Comparison of ENCODE assay signal across 20 mouse cellular contexts in the genomic region with DNA sequence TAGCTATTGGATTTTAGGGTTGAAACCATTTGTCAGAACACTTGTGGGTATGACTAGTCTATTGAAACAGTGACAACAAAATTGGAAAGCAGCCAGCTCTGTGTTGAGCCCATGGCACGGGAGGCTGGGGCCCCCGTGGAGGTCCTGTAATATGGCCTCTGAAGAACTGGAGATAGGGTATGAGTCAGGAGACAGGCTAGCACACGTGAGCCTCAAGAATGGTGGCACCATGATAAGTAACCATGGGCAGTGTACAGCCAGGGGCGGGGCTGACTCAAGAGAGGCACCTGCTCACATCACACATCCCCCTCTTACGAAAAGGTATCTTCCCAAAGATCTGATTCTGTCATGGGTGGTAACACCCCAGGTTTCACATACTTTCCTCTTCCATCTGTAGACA. TPM values are rescaled to one million over a fixed set of nuclear protein-coding genes. Genes with fewer than 3 reads are reported as not detected.
DNase-seq lines count a peak whose midpoint lies in the region; ATAC-seq and TF ChIP-seq lines count a peak whose summit lies in the region.
"Had no signal": no experiment of that assay in that cellular context is flagged by ENCODE, and none has a peak within 500 bp of the region (broad histone marks: within the 10 kb centered on the region; RNA-seq: fewer than 3 reads in every experiment).

No protein-coding gene starts in this region.

- no peaks in the 10 kb centered on the region for H3K27me3 ChIP-seq in heart, embryonic 15.5 days
- no peaks in the 10 kb centered on the region for H3K27me3 ChIP-seq in lung, embryonic 14.5 days (ENCODE audit: insufficient read depth, low read length)
- H3K27me3 ChIP-seq in intestine, postnatal 0 days (replicated peaks; ENCODE audit: control insufficient read depth, insufficient read depth, low read length), result no peaks in the 10 kb centered on the region
- H3K27me3 ChIP-seq in stomach, postnatal 0 days (ENCODE audit: control insufficient read depth, insufficient read depth, low read length), result no peaks in the 10 kb centered on the region
- H3K27me3 ChIP-seq: heart, embryonic 12.5 days had no signal

- 50% methylated on average over 5 of the region's 5 CpGs for WGBS in heart, embryonic 15.5 days
- 61% methylated on average over 5 of the region's 5 CpGs for WGBS in lung, embryonic 14.5 days
- 40% methylated on average over 5 of the region's 5 CpGs for WGBS in intestine, postnatal 0 days
- WGBS in stomach, postnatal 0 days, result 41% methylated on average over 5 of the region's 5 CpGs

- peaks cover 13% of the 10 kb centered on the region for H3K4me1 ChIP-seq in heart, embryonic 15.5 days (replicated peaks)
- H3K4me1 ChIP-seq in lung, embryonic 14.5 days (ENCODE audit: insufficient read depth), result no peaks in the 10 kb centered on the region
- H3K4me1 ChIP-seq in intestine, postnatal 0 days (replicated peaks; ENCODE audit: control insufficient read depth, insufficient read depth, low read length), result no peaks in the 10 kb centered on the region
- H3K4me1 ChIP-seq in stomach, postnatal 0 days (replicated peaks; ENCODE audit: control insufficient read depth, insufficient read depth), result no peaks in the 10 kb centered on the region
- H3K4me1 ChIP-seq: embryonic facial prominence, embryonic 10.5 days; midbrain, embryonic 12.5 days had no signal

- ATAC-seq in heart, embryonic 15.5 days (replicated peaks; ENCODE audit: insufficient number of reproducible peaks, insufficient read depth, low FRiP score, low read depth), result 0 out of 2 replicates have a peak, but pooled peaks have one; percentile 31
- no peak for ATAC-seq in lung, embryonic 14.5 days (ENCODE audit: insufficient read depth)
- ATAC-seq in intestine, postnatal 0 days, result peak; percentile 60
- peak; percentile 93 for ATAC-seq in stomach, postnatal 0 days (ENCODE audit: low FRiP score, low TSS enrichment)
- ATAC-seq in megakaryocyte progenitor cell, adult 5-6 weeks (replicated peaks; ENCODE audit: poor library complexity), result no peak
- ATAC-seq: forebrain, embryonic 16.5 days had no signal

- no peak overlapping the region for H3K4me3 ChIP-seq in heart, embryonic 15.5 days
- H3K4me3 ChIP-seq in lung, embryonic 14.5 days (ENCODE audit: low read depth, low read length), result no peak overlapping the region
- H3K4me3 ChIP-seq in intestine, postnatal 0 days (ENCODE audit: low read depth, low read length), result no peak overlapping the region
- H3K4me3 ChIP-seq in stomach, postnatal 0 days (ENCODE audit: low read depth, low read length), result no peak overlapping the region
- H3K4me3 ChIP-seq: embryonic facial prominence, embryonic 10.5 days; heart, embryonic 12.5 days; left cerebral cortex, adult 2 months; midbrain, embryonic 12.5 days had no signal

- H3K4me2 ChIP-seq in heart, embryonic 15.5 days, result no peak overlapping the region
- no peak overlapping the region for H3K4me2 ChIP-seq in lung, embryonic 14.5 days
- no peak overlapping the region for H3K4me2 ChIP-seq in intestine, postnatal 0 days (replicated peaks; ENCODE audit: low read depth)
- H3K4me2 ChIP-seq in stomach, postnatal 0 days (replicated peaks; ENCODE audit: low read depth), result no peak overlapping the region
- H3K4me2 ChIP-seq: heart, embryonic 12.5 days; midbrain, embryonic 12.5 days had no signal

- no peaks in the 10 kb centered on the region for H3K9me3 ChIP-seq in heart, embryonic 15.5 days (replicated peaks)
- H3K9me3 ChIP-seq in lung, embryonic 14.5 days (ENCODE audit: low read depth, low read length), result no peaks in the 10 kb centered on the region; the same call in 1 of the 2 replicates
- no peaks in the 10 kb centered on the region for H3K9me3 ChIP-seq in intestine, postnatal 0 days (ENCODE audit: control insufficient read depth)
- no peaks in the 10 kb centered on the region for H3K9me3 ChIP-seq in stomach, postnatal 0 days (ENCODE audit: control insufficient read depth, low read length)
- H3K9me3 ChIP-seq: embryonic facial prominence, embryonic 10.5 days; midbrain, embryonic 12.5 days had no signal

- DNase-seq in heart, postnatal 36 days, result no peak
- peak; percentile 13 for DNase-seq in lung, embryonic 14.5 days
- no peak for DNase-seq in lung, postnatal 25 days (ENCODE audit: low spot score)
- DNase-seq in stomach, postnatal 0 days (ENCODE audit: low spot score), result peak; percentile 50
- DNase-seq: adrenal gland, postnatal 25 days; cerebellum, adult 11 months; gastrocnemius, postnatal 36 days; kidney, adult 8-10 months; kidney, postnatal 10 days had no signal

- no peak overlapping the region for H3K9ac ChIP-seq in heart, embryonic 15.5 days
- H3K9ac ChIP-seq in lung, embryonic 14.5 days, result no peak overlapping the region
- no peak overlapping the region for H3K9ac ChIP-seq in intestine, postnatal 0 days (ENCODE audit: low read depth, low read length)
- no peak overlapping the region for H3K9ac ChIP-seq in stomach, postnatal 0 days (ENCODE audit: low read length)
- H3K9ac ChIP-seq: heart, embryonic 12.5 days; midbrain, embryonic 12.5 days had no signal

- intact Hi-C loops in heart, postnatal 36 days (cut with DNase I), result no loop called here

- H3K27ac ChIP-seq in heart, embryonic 15.5 days, result no peak overlapping the region
- H3K27ac ChIP-seq in lung, embryonic 14.5 days (ENCODE audit: low read depth), result no peak overlapping the region
- H3K27ac ChIP-seq in intestine, postnatal 0 days (ENCODE audit: low read depth, low read length), result peak overlapping the region; percentile 36; the same call in 1 of the 2 replicates
- H3K27ac ChIP-seq in stomach, postnatal 0 days (replicated peaks), result peak overlapping the region; percentile 31; the same call in 1 of the 2 replicates
- H3K27ac ChIP-seq: embryonic facial prominence, embryonic 10.5 days; left cerebral cortex, adult 2 months; macrophage; midbrain, embryonic 12.5 days had no signal

- TF ChIP-seq CTCF in lung, embryonic 14.5 days (IDR thresholded peaks at IDR 0.05; ENCODE audit: low read depth), result no peak
- no peak for TF ChIP-seq CTCF in intestine, postnatal 0 days (IDR thresholded peaks at IDR 0.05; ENCODE audit: low read depth)
- TF ChIP-seq CTCF in stomach, postnatal 0 days (IDR thresholded peaks at IDR 0.05; ENCODE audit: low read depth), result no peak

- 0 out of 2 replicates have a peak, but pooled peaks cover 6% of the 10 kb centered on the region for H3K36me3 ChIP-seq in heart, embryonic 15.5 days
- no peaks in the 10 kb centered on the region for H3K36me3 ChIP-seq in lung, embryonic 14.5 days (ENCODE audit: insufficient read depth)
- peaks cover 20% of the 10 kb centered on the region; the same call in 1 of the 2 replicates for H3K36me3 ChIP-seq in intestine, postnatal 0 days (ENCODE audit: control insufficient read depth, insufficient read depth)
- no peaks in the 10 kb centered on the region for H3K36me3 ChIP-seq in stomach, postnatal 0 days (ENCODE audit: control insufficient read depth, insufficient read depth, low read length)
- H3K36me3 ChIP-seq: embryonic facial prominence, embryonic 10.5 days; heart, embryonic 12.5 days; midbrain, embryonic 12.5 days had no signal

- TF ChIP-seq EP300 in stomach, postnatal 0 days (optimal IDR thresholded peaks at IDR 0.05), result no peak

RNA-seq across cellular contexts. Expression of gene Cdpf1, which starts 24.8 kb away (rescaled TPM):
- 40.9 and 47.9 TPM in 2 replicates for polyA plus RNA-seq in heart, embryonic 15.5 days (2015; fragmentation: Nextera tagmentation; extraction: Ambion mirVana)
- total RNA-seq in heart, postnatal 36 days (2021), result 10 to 100 TPM; 35.6 to 41.4 TPM
- polyA plus RNA-seq in lung, embryonic 14.5 days (2014; fragmentation: Nextera tagmentation; extraction: Ambion mirVana), result 26.8 and 31.2 TPM in 2 replicates
- polyA plus RNA-seq in intestine, postnatal 0 days (2015; fragmentation: Nextera tagmentation; extraction: Ambion mirVana), result 48.6 and 49.9 TPM in 2 replicates
- 38.8 and 40.2 TPM in 2 replicates for polyA plus RNA-seq in stomach, postnatal 0 days (2015; fragmentation: Nextera tagmentation; extraction: Ambion mirVana)
- total RNA-seq in megakaryocyte progenitor cell, adult 5-6 weeks (2015), result 10.9 and 17.1 TPM in 2 replicates
- 15.2 and 15.5 TPM in 2 replicates for total RNA-seq in megakaryocyte progenitor cell, adult 5-6 weeks (2017)

RNA-seq across cellular contexts. Expression of gene Pkdrej, which starts 34.8 kb away (rescaled TPM):
- polyA plus RNA-seq in heart, embryonic 15.5 days (2015; fragmentation: Nextera tagmentation; extraction: Ambion mirVana), result 0.34 and 0.37 TPM in 2 replicates
- total RNA-seq in heart, postnatal 36 days (2021), result 1 to 10 TPM; 2.7 to 3.8 TPM
- polyA plus RNA-seq in lung, embryonic 14.5 days (2014; fragmentation: Nextera tagmentation; extraction: Ambion mirVana), result 0.20 and 0.24 TPM in 2 replicates
- 0.07 and 0.12 TPM in 2 replicates for polyA plus RNA-seq in intestine, postnatal 0 days (2015; fragmentation: Nextera tagmentation; extraction: Ambion mirVana)
- polyA plus RNA-seq in stomach, postnatal 0 days (2015; fragmentation: Nextera tagmentation; extraction: Ambion mirVana), result 0.21 and 0.27 TPM in 2 replicates
- 0.05 TPM in 2 replicates for total RNA-seq in megakaryocyte progenitor cell, adult 5-6 weeks (2015)
- 0.07 TPM in 1 of 2 replicates, not detected in the other for total RNA-seq in megakaryocyte progenitor cell, adult 5-6 weeks (2017)
- total RNA-seq: monocyte, adult 5-6 weeks; neutrophil, adult 5-6 weeks had no signal
- polyA plus RNA-seq: macrophage had no signal

RNA-seq across cellular contexts. Expression of gene Ttc38, which starts 45.4 kb away (rescaled TPM):
- polyA plus RNA-seq in heart, embryonic 15.5 days (2015; fragmentation: Nextera tagmentation; extraction: Ambion mirVana), result 4.1 and 5.7 TPM in 2 replicates
- 10 to 100 TPM; 13.9 to 21.5 TPM for total RNA-seq in heart, postnatal 36 days (2021)
- polyA plus RNA-seq in lung, embryonic 14.5 days (2014; fragmentation: Nextera tagmentation; extraction: Ambion mirVana), result 3.4 and 4.1 TPM in 2 replicates
- 8.6 and 10.4 TPM in 2 replicates for polyA plus RNA-seq in intestine, postnatal 0 days (2015; fragmentation: Nextera tagmentation; extraction: Ambion mirVana)
- 15.6 and 18.0 TPM in 2 replicates for polyA plus RNA-seq in stomach, postnatal 0 days (2015; fragmentation: Nextera tagmentation; extraction: Ambion mirVana)
- 1.9 and 2.4 TPM in 2 replicates for total RNA-seq in megakaryocyte progenitor cell, adult 5-6 weeks (2015)
- total RNA-seq in megakaryocyte progenitor cell, adult 5-6 weeks (2017), result 2.4 and 3.3 TPM in 2 replicates

RNA-seq across cellular contexts. Expression of gene Ppara, which starts 51.9 kb away (rescaled TPM):
- 15.1 and 20.5 TPM in 2 replicates for polyA plus RNA-seq in heart, embryonic 15.5 days (2015; fragmentation: Nextera tagmentation; extraction: Ambion mirVana)
- total RNA-seq in heart, postnatal 36 days (2021), result 10 to 100 TPM; 39.3 to 53.4 TPM
- polyA plus RNA-seq in lung, embryonic 14.5 days (2014; fragmentation: Nextera tagmentation; extraction: Ambion mirVana), result 2.7 and 3.3 TPM in 2 replicates
- polyA plus RNA-seq in intestine, postnatal 0 days (2015; fragmentation: Nextera tagmentation; extraction: Ambion mirVana), result 14.3 and 21.0 TPM in 2 replicates
- polyA plus RNA-seq in stomach, postnatal 0 days (2015; fragmentation: Nextera tagmentation; extraction: Ambion mirVana), result 16.8 and 18.8 TPM in 2 replicates
- not detected in 2 replicates for total RNA-seq in megakaryocyte progenitor cell, adult 5-6 weeks (2015)
- not detected in 2 replicates for total RNA-seq in megakaryocyte progenitor cell, adult 5-6 weeks (2017)
- total RNA-seq: monocyte, adult 5-6 weeks; neutrophil, adult 5-6 weeks had no signal
- polyA plus RNA-seq: macrophage had no signal

Comparison
In these comparisons a context has a peak if more than half of its experiments do, and no peak if none do; other contexts are left out.
1. DNase-seq: peak in lung, embryonic 14.5 days (single experiment) and stomach, postnatal 0 days (single experiment); none in heart, postnatal 36 days (0 of 2) and lung, postnatal 25 days (single experiment).
2. ATAC-seq: peak in heart, embryonic 15.5 days (single experiment), intestine, postnatal 0 days (single experiment) and stomach, postnatal 0 days (single experiment); none in lung, embryonic 14.5 days (single experiment) and megakaryocyte progenitor cell, adult 5-6 weeks (single experiment).
3. H3K27ac ChIP-seq: peak in intestine, postnatal 0 days (single experiment) and stomach, postnatal 0 days (single experiment); none in heart, embryonic 15.5 days (single experiment) and lung, embryonic 14.5 days (single experiment).